Mouse (Mus musculus): ENCODE results near the gene Spata31d1a.

The Spata31d1a gene

GRCm38 (mm10) chr13:59699131-59699530 is 11.0 kb downstream of the Spata31d1a start:
- DNase-seq: no peak

GRCm38 (mm10) chr13:59695781-59696180 is 14.3 kb downstream of the Spata31d1a start:
- no peak for DNase-seq

GRCm38 (mm10) chr13:59694008-59694407 is 16.1 kb downstream of the Spata31d1a start, which contains the start of gene 4921517D22Rik:
TSS of gene 4921517D22Rik (minus strand) at chr13:59694108.
- DNase-seq: no peak

GRCm38 (mm10) chr13:59691478-59691877 is 18.7 kb downstream of the Spata31d1a start:
- DNase-seq: no peak

- DNase-seq: no peak
Observed at GRCm38 (mm10) chr13:59690576-59690975, 19.6 kb downstream of the Spata31d1a start.

GRCm38 (mm10) chr13:59689843-59690242 is 20.3 kb downstream of the Spata31d1a start:
- DNase-seq: no peak

- DNase-seq: no peak
Observed at GRCm38 (mm10) chr13:59689313-59689712, 20.8 kb downstream of the Spata31d1a start.

- peak; percentile 28 for DNase-seq
Observed at GRCm38 (mm10) chr13:59688338-59688770, 21.8 kb downstream of the Spata31d1a start.

GRCm38 (mm10) chr13:59685236-59685635 is 24.9 kb downstream of the Spata31d1a start:
- DNase-seq: no peak

- DNase-seq: no peak
Observed at GRCm38 (mm10) chr13:59682629-59683028, 27.5 kb downstream of the Spata31d1a start.

GRCm38 (mm10) chr13:59679908-59680307 is 30.2 kb downstream of the Spata31d1a start:
- DNase-seq: no peak

- no peak for DNase-seq
Observed at GRCm38 (mm10) chr13:59679306-59679705, 30.8 kb downstream of the Spata31d1a start.

GRCm38 (mm10) chr13:59676316-59677229 is 33.6 kb downstream of the Spata31d1a start:
- no peak for DNase-seq

GRCm38 (mm10) chr13:59675151-59676011 is 34.7 kb downstream of the Spata31d1a start, which contains the start of gene Golm1:
TSS of gene Golm1 (minus strand) at chr13:59675811.
- peak; percentile 71 for DNase-seq

- DNase-seq: no peak
Observed at GRCm38 (mm10) chr13:59674761-59675150, 35.4 kb downstream of the Spata31d1a start.

GRCm38 (mm10) chr13:59674215-59674614 is 35.9 kb downstream of the Spata31d1a start:
- no peak for DNase-seq

- no peak for DNase-seq
Observed at GRCm38 (mm10) chr13:59673597-59673996, 36.5 kb downstream of the Spata31d1a start.

GRCm38 (mm10) chr13:59672248-59672647 is 37.9 kb downstream of the Spata31d1a start:
- no peak for DNase-seq

- DNase-seq: no peak
Observed at GRCm38 (mm10) chr13:59671521-59671920, 38.6 kb downstream of the Spata31d1a start.

GRCm38 (mm10) chr13:59669946-59670345 is 40.2 kb downstream of the Spata31d1a start:
- DNase-seq: no peak

GRCm38 (mm10) chr13:59668501-59669093 is 41.5 kb downstream of the Spata31d1a start:
- peak; percentile 57 for DNase-seq

- no peak for DNase-seq
Observed at GRCm38 (mm10) chr13:59667763-59668162, 42.4 kb downstream of the Spata31d1a start.

All from lung, postnatal 14 days (tissue).